Mouse (Mus musculus): ENCODE data around the gene Scgb3a1.
A peak's percentile ranks its signal among the peaks of the same experiment; 100 is the strongest.

Gene Scgb3a1

GRCm38 (mm10) chr11:49663310-49663709 lies at the start of gene Scgb3a1:
Gene Scgb3a1 (plus strand): TSS chr11:49663610.
- DNase-seq (ENCODE audit: low spot score in 2 of 2): no peak

DNA sequence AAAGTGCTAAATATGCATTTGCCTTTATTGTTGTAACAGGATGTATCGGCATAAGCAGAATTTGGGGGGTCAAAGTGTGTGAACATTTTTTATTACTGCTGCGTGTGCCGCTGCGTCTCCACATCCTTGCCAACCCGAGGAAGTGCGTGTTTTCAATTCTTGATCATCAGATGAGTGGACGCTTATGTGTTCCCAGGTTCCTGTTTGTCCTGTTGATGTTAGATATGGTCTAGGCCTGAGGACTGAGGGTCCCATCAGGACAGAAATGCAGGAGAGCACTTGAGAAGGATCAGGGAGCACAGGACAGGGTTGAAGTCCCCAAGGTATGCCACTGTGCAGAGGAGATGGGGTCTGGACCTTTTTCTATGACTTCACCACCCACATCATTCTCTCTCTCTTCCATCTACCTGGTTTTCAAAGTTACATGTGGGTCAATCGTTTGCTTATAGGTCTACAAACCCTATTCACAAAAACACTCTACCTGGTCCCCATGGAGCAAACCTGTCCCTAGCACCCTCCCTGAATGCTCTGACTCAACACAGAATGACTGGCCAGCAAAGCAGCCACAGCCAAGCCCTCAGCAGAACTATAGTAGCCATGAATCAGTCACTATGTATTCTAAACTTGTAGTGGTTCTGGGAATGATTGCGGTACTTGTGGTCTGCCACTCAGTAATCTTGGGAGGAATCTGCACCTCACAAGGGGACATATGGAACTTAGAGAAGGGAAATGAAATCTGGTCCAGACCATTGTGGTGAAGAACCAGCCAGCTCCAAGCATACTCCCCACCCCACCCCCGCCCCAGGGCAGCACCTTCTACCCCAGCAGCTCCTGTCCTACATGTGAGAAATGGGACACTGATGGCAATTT lies 47.3 kb upstream of the Scgb3a1 start:
- DNase-seq (ENCODE audit: low spot score in 2 of 2): no peak

DNA sequence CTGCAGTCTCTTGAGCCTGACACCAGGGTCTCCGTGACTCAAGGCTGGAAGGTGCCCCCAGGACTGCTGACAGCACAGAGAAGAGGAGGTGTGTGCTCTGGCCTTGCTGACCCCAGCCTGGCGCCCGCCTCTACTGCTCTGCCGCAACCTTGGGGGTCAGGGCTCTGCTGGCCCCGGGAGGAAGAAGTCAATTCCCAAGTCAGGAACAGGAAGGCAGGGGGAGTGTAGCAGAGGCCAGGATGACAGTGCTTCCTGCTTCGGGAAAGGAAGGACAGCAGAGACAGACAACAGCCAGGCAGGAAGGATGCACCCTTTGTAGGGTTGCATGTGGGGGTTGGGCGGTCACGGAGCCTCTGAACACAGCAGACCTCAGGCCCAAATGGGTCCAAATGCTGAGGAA lies 44.9 kb upstream of the Scgb3a1 start:
- no peak for DNase-seq (ENCODE audit: low spot score in 2 of 2)

GRCm38 (mm10) chr11:49621953-49622352 lies 41.5 kb upstream of the Scgb3a1 start:
- DNase-seq (ENCODE audit: low spot score in 2 of 2): no peak

DNA sequence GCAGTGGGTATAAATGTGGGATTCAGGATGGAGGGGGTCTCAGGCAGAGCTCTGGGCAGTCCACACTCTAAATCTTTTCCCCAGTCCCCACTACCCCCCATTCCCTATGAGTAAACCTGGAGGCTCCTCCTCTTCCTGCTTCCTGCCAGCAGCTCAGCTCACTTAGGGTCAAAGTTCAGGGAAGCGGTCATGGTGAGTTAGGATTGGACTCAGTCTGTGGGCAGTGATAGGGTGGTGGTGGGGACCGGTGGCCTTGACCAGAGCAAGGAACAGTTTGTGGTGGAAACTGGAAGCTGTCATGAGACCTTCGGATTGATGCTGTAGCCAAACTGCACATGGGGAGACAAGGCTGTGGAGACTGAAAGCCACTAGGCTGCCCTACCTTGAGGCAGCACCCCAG lies 39.3 kb upstream of the Scgb3a1 start:
- DNase-seq (ENCODE audit: low spot score in 2 of 2): no peak

GRCm38 (mm10) chr11:49625863-49626262 lies 37.5 kb upstream of the Scgb3a1 start:
- no peak for DNase-seq (ENCODE audit: low spot score in 2 of 2)

DNA sequence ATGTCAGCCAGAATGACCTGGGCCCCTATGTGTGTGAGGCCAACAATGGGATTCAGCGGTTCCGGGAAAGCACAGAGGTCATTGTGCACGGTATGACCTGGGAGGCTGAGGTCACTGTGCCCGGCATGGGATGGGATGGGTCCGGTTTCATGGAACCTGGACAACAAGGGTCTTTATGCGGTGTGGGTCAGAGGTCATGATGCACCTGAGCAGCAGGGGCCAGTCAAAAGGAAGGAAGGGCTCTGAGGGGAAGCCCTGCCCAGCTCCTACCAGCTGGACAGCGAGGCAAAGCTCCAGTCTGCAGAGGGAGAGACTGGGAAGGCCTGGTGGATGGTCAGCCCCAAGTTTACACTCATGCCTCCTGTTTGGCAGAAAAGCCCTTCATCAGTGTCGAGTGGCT lies 36.7 kb upstream of the Scgb3a1 start:
- no peak for DNase-seq (ENCODE audit: low spot score in 2 of 2)

GRCm38 (mm10) chr11:49631154-49631553 lies 32.3 kb upstream of the Scgb3a1 start:
- no peak for DNase-seq (ENCODE audit: low spot score in 2 of 2)

DNA sequence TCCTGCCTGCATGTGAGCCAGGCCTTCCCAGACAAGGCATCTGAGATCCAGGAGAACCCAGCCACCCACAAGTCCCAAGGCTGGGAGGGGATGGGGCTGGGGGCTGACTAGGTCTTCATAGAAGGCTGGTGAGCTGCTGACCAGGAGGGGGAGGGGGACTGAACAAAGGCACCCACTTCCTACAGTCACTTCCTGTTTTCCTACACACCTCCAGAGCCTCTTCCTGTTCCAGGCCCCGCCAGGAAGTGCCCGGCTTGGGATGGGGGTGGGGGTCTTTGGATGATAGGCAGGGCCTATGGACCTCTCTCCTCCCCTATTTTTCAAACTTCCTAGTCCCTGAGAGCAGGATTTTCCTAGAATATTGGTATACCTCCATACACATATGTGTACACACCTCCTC lies 31.2 kb upstream of the Scgb3a1 start:
- DNase-seq (ENCODE audit: low spot score in 2 of 2): no peak

GRCm38 (mm10) chr11:49634101-49634500 lies 29.3 kb upstream of the Scgb3a1 start:
- DNase-seq (ENCODE audit: low spot score in 2 of 2): no peak

DNA sequence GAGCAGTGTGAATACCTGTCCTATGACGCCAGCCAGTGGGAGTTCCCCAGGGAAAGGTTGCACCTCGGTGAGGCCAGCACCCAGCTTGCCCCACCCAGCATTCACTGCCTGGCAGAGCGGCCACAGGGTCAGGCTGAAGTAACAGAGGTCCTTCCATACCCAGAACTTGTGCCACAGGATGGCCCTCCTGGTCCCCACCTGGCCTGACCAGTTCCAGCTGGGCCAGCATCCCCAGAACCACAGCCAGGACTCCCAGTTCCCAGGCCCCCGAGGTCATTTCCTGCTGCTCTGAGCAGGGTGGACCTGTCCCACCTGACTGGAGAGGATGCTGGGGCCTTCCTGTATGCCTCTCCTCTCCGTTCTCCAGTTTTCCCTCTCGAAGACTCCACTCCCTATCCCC lies 27.7 kb upstream of the Scgb3a1 start:
- DNase-seq (ENCODE audit: low spot score in 2 of 2): no peak

GRCm38 (mm10) chr11:49636449-49636848 lies 27.0 kb upstream of the Scgb3a1 start:
- no peak for DNase-seq (ENCODE audit: low spot score in 2 of 2)

GRCm38 (mm10) chr11:49645677-49646076 lies 17.7 kb upstream of the Scgb3a1 start:
- no peak for DNase-seq (ENCODE audit: low spot score in 2 of 2)

DNA sequence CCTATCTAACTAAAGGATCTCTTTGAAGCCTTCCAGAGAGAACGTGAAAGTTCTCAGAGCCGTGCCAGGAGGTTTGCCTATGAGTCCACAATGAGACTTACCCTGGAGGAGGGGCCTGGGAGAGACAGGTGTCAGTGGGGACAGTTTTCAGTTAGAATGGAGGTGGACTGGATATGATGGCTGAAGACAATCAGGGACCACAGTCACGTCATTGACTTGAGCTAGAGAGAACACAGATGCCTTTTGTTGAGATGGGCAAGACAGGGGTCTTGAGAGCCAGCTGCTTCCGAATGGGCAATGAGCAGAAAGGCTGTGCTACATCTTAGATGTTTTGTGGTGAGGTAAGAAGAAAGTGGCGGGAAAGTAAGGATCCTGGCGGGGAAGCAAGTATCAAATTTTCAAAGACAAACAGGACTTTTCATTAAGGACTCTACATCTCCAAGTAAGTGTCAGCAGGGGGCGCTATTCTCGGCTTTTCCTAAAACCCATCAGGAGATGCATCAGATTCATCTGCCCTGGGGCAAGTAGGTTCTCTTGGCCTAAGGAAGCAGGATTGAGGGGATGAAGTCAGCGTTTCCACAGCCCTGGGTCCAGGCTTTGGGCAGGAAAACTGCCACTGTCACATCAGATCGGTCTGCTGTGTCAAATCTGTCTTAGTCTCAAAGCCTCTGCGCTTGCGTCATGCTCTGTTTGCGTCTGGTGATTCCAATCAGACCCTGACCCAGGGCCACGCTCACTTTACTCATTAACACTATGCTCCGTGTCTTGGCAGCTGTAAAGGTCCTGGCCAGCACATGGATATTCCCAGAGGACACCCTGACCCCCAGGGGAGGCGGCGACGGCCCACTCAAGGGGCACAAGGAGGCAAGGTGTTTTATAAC lies 13.1 kb upstream of the Scgb3a1 start:
- DNase-seq (ENCODE audit: low spot score in 2 of 2): no peak

DNA sequence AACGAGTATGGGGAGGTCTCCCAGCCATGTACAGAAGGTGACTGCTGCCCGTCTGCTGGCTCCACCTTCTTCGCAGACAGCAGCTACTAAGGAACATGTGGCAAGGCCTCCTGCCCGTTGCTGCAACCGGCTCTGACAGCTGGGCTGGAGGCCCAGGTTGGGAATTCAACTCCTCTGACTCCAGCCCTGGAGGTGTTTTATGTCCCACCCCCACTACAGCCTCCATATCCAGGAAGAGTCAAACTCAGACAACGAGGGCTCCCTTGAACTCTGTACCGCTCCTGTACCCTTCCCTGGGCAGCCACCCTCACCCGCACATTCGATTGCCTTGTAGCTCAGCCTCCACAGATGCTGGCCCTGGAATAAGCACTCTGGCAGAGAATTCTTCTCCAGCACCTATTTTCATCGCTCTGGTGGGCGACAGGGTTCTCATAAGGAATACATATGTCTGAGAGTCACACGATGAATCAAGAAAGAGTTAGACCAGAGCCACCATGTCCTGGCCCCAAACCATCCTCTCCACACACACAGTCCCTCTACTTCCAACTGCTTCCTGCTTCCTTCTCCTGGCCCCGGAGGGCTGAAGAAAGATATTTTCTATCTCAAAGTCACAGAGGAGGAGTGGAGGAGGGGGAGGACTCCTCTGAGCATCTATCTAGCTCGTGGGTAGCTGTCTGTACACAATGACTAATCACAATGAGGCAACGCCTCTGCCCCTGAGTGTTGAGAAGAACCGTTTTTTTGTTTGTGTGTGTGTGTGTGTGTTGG lies 12.2 kb upstream of the Scgb3a1 start:
- peak; percentile 26 to 34 for DNase-seq (ENCODE audit: low spot score in 2 of 2)

- no peak for DNase-seq (ENCODE audit: low spot score in 2 of 2)
Observed at GRCm38 (mm10) chr11:49651762-49652322, 11.6 kb upstream of the Scgb3a1 start.

- DNase-seq (ENCODE audit: low spot score in 2 of 2): peak; percentile 83 to 87
Observed at GRCm38 (mm10) chr11:49652401-49653078, 10.9 kb upstream of the Scgb3a1 start.

GRCm38 (mm10) chr11:49653079-49653408 lies 10.4 kb upstream of the Scgb3a1 start:
- DNase-seq (ENCODE audit: low spot score in 2 of 2): no peak

DNA sequence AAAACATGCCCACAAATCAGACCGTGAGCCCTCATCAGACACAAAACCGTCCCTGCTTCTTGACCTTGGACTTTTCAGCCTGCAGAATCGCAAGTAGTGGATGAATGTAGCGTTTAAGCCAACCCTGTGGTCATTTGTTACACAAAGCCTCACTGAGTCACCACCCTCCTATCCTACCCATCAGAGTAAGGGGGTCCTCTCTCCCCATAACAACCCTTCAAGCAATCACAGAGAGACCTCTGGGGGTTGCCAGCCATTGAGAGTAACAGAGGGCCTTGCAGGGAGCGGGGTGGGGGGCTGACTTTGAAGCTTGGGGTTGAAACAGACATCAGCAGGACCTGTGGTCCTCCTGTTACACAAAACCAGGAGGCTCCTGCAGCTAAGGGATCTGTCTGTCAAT lies 8.8 kb upstream of the Scgb3a1 start:
- DNase-seq (ENCODE audit: low spot score in 2 of 2): no peak

GRCm38 (mm10) chr11:49655501-49655900 lies 7.9 kb upstream of the Scgb3a1 start:
- no peak for DNase-seq (ENCODE audit: low spot score in 2 of 2)

DNA sequence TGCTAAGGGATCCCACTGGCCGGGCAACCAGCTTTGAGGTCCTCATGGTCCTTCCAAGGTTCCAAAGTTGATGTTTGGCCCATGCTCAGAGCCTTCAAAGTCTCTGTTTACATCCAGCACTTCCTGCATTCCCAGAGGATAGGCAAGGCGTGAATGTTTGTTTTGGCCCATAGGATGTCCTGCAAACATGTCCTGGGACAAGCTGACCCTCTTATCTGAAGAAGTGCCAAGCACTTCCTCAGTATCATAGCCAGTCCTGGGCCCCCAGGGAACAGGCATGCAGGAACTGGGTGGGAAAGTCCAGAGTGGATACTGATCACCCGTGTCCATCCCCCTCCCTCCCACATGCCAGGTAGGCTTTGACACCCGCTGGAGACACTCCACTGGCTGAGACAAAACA lies 5.3 kb upstream of the Scgb3a1 start:
- DNase-seq (ENCODE audit: low spot score in 2 of 2): no peak

Data from frontal cortex, postnatal 25 days (tissue).